Mouse (Mus musculus): ENCODE data around the gene C1qb. TPM values are rescaled to one million over a fixed set of nuclear protein-coding genes. Genes with fewer than 3 reads are reported as not detected.

C1qb gene
- 100 and 129 TPM in 2 replicates for polyA plus RNA-seq (2012; rRNA removed)

DNA sequence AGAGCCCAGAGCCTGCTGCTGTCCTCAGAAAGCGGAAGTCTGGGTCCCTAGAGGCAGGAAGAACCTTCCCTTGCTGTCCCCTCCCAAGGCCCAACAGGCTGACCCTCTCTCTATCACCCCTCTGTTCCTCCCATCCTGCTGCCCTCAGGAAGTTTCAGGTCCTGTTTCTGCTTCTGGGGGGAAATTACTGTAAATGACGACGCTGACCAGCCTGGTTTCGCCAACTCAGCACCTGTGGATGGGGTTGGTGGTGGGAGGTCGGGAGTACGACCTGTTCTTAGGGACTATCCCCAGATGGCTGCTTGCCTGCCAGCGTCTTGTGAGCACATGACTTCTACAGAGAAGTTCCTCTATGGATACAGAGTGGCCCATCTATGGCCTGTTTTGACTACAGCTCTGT is at the start of gene C1qb:
Gene C1qb, minus strand, starts transcription at position 87 of the 400 bp plus-strand sequence.
- DNase-seq (ENCODE audit: extremely low spot score in 1 of 2, low spot score in 1 of 2): no peak

DNA sequence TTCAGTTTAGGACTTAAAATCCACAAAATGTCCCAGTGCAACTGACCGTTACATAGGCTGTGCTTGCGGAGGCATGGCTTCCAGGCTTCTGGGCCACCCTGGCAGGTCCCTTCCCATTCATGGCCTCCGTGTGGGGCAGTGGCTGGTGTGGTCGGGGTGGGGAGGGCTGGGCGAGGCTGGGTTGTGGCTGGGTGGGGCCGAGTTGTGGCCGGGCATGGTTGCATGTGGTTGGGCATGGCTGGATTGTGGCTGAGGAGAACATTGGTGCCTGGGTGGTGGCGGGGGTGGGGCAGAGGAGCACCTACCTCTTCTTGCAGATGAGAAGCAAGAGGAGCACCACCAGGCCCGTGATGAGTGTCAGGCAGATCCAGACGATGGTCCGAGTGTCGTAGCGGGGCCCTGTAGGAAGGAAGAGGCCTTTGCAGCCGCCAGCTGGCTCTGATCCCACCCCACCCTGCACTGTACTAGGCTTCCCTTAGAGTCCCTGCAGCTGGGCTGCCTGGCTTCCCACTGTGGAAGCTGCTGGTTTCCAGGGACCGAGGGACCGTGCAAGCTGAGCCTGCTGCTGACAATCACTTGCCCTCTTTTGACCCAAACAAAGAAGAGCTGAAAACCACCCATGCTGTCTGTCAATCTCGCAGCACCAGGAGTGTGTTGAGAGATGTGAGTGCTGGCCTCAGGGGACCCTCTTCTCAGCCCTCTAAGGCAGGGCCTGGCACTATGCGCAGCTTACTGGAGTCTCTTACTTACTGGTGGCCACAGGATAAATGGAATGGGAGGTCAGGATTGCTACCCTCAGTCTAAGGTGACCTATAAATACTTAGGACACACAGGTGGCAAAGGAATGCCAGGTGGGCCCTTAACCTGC is 49.0 kb upstream of the C1qb start:
- no peak for DNase-seq (ENCODE audit: extremely low spot score in 1 of 2, low spot score in 1 of 2)

DNA sequence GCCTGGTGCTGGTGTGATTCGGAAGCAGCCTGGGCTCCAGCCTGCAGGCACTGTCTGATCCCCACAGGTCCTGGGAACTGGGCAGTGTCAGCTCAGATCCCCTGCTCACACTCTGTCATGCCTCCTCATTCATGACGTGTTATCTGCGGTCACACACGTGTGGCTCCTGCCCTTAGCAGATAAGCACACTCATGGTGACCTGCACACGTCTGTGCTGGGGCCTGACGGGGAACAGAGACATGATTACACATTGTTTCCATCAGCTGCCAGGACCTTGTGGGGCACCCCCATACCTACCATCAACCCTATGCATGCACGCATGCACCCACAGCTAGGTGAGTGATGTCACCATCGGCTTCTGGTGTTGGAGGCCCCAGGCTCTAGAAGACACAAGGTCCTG is 44.5 kb upstream of the C1qb start:
- DNase-seq (ENCODE audit: extremely low spot score in 1 of 2, low spot score in 1 of 2): no peak

DNA sequence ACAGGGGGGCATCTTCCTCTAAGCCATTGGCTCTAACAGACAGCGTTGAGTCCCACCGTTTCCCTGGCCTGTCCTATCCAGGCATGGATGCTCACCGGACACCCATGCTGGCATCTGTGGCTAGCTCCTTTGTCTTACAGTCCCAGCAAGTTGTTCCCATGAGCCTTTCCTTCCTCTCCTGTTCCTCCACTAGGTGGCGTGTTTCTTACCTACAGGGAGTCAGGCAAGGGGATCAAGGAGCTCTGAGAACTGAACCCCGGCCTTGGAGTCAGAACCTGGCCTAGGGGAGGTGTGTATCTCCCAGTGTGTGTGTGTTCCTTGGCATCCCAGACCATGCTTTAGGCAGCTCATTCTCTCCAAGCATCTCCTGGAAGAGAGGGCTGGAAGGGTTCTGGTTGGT is 42.9 kb upstream of the C1qb start:
- peak in 1 of 2 experiments; percentile 66 for DNase-seq (ENCODE audit: extremely low spot score in 1 of 2, low spot score in 1 of 2)

DNA sequence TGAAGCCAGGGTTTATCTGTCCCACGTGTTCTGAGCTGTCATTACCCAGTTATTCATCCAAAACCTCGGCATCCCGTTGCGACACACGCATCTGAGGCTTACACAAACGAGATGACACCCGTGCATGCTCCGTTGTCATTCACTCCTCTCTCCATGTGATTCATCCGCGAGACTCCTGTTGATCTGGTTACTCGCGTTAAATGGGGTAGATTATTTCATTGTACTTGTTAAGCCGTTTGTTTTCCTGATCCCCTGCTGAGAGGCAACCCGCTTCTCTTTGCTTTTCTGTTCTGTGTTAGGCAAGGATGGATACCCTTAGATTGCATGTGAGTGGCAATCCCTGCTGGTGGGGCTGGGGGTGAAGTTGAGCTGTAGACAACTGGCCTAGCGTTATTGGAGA is 39.8 kb upstream of the C1qb start:
- no peak for DNase-seq (ENCODE audit: extremely low spot score in 1 of 2, low spot score in 1 of 2)

DNA sequence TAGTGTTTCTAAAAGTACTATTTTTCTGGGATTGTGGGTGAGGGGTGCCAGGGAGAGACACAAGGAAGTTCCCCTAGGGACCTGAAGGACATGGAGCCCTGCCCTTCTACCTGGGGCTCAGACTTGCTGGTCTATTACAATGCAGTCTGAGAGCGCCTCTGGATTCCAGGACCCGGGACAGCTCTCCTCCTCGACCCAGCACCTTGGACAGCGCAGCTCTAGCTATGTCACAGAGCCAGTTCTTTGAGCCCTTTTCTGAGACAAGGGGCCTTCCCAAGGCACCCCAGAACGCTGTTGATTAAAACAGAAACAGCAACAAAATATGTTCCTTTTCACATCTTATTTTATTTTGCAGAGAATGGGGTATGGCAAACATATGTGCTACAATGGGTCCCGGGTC is 38.5 kb upstream of the C1qb start:
- DNase-seq (ENCODE audit: extremely low spot score in 1 of 2, low spot score in 1 of 2): no peak

DNA sequence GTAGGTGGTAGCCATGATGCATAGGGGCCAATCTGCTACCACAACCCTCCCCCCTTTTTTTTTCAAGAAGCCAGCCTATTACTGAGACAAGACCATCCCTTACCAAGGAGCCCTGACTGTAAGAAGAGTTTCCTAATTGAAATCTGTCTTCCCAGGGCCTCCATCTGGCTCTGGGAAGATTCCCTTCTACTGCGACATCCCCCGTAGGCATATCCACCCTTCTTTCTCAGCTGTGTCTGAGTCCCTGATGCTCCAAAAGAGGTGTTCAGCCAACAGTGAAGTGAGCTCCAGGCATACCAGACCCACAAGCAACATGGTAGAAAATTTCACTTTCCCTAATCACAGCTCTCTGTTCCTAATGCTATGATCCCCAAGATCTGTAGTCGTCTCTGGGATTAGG is 33.5 kb upstream of the C1qb start:
- peak in 1 of 2 experiments; percentile 18 for DNase-seq (ENCODE audit: extremely low spot score in 1 of 2, low spot score in 1 of 2)

DNA sequence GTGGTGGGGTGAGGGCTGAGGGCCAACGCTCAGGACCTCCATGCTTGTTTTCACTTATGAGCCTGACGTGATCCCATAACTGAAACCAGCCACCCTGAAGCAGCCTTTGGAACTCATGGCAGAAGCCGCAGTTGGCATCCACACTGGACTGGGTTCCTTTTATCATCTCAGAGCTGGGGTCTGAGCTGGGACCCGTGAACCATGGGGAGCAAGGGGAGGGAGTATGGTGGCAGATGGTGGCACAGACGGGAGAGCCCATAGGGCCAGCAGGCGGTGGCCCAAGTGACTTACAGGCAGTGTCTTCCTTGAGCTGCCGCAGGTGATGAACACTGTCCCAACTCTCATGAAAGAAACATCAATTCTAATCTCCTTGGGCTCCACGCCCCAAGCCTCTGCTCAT is 32.8 kb upstream of the C1qb start:
- no peak for DNase-seq (ENCODE audit: extremely low spot score in 1 of 2, low spot score in 1 of 2)

DNA sequence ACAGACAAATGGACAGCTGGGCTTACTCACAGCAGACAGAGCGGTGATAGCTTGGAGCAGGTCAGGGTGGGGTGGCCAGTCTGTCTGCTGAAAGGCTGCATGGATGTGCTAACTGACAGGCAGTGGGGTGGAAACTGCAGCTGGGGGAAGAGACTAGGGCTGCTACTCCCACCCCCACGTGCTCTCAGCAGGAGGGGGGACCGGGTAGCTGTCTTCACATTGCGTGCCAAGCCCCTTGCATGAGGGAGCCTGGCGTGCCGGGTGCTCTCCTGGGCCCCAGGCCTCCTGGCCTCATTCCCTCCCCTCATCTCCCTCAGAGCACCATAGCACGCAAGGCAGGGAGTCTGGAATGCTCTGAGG is 31.2 kb upstream of the C1qb start:
- no peak for DNase-seq (ENCODE audit: extremely low spot score in 1 of 2, low spot score in 1 of 2)

DNA sequence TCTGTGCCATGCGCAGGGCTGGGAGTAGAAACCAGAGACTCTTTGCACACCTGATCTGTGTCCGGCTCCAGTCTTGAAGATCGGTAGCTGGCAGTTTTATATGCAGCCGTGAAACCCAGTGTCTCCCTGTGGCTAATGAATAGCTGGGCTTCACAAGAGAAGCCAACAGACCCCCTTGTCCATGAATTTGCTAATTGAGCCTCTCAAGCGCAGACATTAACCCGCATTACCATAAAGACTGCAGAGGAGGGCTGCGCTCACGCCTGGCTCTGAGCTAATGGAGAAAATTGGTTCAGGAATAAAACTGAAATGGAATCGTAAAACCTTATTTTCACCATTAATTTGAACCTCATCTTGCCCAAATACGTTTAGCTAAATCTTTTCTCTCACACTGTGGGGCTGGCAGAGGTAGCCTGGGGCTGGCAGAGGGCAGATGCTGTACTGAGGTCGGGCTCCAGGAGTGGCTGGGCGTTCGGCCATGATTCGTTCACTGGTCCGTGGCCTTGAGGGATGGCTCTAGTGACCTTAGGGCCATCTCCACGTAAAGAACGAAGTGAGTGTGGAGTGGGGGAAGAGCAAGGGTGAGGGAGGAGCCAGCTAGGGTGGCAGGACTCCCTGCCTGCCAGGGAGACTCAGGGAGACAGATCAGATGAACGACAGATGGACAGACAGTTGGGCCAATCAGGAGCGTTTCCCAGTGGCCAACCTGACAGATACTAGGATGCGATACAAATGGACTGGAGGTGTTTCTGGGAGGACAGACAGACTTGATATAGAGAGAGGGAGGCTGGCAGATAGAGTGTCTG is 30.6 kb upstream of the C1qb start:
- DNase-seq (ENCODE audit: extremely low spot score in 1 of 2, low spot score in 1 of 2): no peak

DNA sequence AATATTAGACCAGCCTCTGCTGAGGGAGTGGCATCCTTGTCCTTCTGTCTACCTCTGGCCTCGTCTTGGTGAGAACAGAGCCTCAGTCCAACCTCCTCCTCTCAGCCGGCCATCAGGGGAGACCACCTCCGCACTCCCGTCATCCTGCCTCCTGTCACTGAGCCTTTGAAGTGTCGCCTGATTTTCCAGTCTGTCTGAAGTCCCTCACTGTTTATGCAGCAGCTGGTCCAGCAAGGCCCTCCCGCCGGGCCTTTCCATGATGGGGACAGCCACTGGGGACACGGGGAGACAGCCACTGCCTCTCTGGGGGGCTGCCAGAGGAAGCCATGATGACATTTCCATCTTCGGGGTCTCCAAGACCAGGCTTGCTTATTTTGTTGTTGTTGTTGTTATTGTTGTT is 26.9 kb upstream of the C1qb start:
- DNase-seq (ENCODE audit: extremely low spot score in 1 of 2, low spot score in 1 of 2): no peak

DNA sequence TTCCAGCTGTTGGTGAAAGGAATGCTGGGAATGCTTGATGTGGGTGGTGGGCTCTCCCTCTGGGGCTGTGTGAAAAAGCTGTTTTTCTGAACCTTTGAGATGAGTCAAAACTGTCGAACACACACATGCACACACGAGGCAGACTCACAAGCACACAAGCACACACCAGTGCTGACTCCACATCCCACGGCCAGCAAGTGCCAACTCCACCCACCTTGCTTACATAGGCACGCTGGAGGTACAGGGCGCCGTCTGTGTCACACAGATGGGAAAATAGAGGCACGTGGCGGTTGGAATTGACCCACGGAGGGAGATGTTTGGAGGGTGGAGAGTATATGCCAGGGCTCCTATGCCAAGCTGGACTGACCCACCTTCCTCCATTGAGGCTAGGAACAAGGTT is 25.8 kb upstream of the C1qb start:
- peak; percentile 20 to 30 for DNase-seq (ENCODE audit: extremely low spot score in 1 of 2, low spot score in 1 of 2)

DNA sequence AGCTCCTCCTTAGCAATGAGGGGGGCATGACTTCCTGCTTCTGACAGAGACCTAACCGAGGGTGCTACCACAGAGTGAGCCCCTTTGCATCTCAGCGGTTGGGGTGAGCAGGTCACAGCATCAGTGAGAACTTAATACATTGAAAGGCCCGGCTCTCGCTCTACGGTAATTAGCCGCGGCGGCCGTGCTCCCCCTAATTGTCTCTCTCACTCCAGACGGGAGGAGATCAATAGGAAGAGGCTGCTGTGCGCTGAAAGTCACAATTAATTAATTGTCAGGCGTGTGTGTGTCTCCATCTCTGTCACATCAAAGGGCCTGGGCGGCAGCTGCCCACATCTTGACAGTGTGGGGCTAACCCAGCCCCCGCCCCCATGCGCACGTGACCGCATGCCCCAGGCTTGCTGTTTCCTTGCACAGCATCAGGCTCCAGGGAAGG is 25.2 kb upstream of the C1qb start:
- DNase-seq (ENCODE audit: extremely low spot score in 1 of 2, low spot score in 1 of 2): no peak

DNA sequence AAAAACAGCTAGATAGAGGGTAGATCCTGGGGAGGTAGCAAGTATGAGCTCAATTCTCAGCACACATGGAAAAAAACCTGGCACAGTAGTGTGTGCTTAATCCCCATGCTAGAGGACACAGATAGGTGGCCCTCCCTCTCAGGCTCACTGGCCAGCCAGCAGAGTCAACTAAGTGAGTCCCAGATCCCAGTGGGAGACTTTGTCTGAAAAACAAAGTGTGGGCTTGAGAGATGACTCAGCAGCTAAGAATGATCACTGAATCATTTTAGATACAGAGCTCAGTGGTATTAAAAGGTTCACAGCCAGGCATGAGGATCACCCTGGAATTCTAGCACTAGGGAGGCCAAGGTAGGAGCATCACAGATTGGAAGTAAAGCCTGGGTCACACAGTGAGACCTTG is 21.8 kb upstream of the C1qb start:
- DNase-seq (ENCODE audit: extremely low spot score in 1 of 2, low spot score in 1 of 2): peak in 1 of 2 experiments; percentile 23

DNA sequence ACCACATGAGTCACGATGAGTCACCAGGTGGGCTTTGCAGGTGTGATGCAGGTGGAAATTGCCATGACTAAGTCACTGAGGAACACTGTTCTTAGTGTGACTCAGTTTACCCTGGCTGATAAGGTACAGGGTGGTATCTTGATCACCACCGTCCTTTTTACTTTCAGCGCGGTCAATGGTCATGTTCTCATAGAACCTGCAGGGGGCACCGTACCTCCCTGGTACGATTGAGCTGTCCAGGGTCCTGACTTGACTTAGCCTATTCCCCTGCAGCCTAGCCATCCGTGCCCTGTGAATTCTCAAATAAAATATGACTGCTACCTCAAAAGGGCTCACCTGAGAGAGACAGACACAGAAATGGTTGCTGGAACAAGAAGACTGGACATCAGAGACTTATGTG is 21.0 kb upstream of the C1qb start:
- DNase-seq (ENCODE audit: extremely low spot score in 1 of 2, low spot score in 1 of 2): peak in 1 of 2 experiments; percentile 28

DNA sequence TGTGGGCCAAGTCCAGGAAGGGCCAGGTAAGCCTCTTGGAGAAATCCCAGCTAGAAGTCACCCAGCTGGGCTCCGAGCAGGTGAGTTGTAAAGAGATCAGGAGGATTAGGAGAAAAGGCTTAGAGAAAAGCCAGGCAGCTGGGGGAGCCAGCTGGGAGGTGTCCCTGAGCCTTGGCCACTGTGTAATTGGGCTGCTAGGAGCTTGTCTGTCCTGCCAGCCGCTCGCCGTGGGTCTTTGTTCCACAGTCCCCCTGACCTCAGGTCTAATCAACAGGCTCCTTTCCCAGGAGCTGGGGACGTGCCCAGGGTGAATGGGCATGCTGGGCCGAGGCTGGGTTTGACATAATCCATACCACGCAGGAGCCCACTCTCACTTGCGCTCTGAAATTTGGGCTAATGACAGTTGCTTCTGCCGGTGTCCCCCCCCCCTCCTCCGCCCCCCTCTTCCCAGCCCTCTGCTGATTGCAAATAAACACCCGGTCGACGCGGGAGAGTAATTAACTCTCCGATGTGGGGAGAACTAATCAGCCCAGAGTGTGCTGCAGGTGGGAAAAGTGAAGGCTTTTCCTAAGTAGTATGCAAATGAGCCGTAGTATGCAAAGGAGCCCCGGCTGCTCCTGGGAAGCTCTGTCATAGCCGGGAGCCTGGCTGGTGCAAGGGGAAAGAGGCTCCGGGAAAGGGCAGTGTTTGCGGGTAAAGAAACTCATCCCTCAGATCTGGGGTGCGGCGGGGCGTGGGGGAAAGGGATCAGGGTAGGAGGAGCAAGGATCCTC is 19.0 kb upstream of the C1qb start:
- DNase-seq (ENCODE audit: extremely low spot score in 1 of 2, low spot score in 1 of 2): no peak

DNA sequence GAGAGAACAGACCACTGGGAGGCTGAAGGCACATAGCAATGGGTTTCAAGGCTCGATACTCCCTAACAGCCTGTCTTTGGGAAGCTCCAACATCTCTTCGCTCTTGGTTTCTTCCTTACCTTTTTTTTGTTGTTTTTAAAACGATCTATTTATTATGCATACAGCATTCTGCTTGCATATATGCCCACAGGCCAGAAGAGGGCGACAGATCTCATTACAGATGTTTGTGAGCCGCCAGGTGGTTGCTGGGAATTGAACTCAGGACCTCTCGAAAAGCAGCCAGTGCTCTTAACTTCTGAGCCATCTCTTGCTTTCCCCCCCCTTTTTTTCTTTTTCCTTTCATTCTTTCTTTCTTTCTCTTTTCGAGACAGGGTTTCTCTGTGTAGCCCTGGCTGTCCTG is 13.2 kb upstream of the C1qb start:
- no peak for DNase-seq (ENCODE audit: extremely low spot score in 1 of 2, low spot score in 1 of 2)

DNA sequence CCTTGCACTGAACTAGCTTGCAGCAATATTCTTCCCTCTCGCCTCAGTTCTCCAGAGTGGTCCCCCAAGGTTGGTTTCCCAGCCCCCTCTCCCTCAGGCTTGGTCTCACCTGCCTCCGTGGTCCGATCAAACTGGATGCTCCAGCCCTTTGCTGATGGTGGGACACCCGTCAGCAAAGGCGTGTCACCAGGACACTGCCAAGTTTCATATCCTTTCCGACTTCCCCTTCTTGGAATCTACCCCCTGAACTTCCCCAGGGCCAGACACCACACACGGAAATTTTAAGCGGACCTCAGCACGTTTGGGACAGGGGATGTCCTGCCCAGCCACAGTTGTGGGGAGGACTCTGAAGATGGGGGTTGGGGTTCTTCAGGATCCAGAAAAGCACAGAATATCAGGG is 12.7 kb upstream of the C1qb start, which contains the start of gene C1qa:
Gene C1qa, minus strand, starts transcription at position 167 of the 400 bp plus-strand sequence.
- no peak for DNase-seq (ENCODE audit: extremely low spot score in 1 of 2, low spot score in 1 of 2)

DNA sequence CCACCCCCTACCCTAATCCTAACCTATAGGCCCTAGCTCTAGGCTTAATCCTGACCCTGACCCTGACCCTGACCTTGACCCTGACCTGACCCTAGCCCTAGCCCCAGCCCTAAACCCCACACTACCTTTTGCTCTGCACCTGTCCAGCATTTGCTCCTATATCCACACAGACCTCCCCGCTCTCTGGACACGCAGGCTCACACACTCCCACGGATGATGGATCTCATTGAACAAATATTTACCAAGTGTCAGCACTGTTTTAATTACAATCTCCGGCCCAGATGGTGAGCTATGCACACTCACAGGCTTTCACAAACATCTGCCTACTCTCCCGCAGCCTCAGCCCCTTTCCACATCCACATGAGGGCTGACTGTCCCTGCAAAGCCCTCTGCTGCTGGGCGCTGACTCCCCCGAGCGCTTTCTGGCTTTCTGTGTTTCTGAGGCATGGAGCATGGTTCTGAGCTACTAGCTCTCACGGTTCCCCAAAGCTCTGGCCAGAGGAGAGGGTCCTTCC is 12.2 kb upstream of the C1qb start:
- no peak for DNase-seq (ENCODE audit: extremely low spot score in 1 of 2, low spot score in 1 of 2)

DNA sequence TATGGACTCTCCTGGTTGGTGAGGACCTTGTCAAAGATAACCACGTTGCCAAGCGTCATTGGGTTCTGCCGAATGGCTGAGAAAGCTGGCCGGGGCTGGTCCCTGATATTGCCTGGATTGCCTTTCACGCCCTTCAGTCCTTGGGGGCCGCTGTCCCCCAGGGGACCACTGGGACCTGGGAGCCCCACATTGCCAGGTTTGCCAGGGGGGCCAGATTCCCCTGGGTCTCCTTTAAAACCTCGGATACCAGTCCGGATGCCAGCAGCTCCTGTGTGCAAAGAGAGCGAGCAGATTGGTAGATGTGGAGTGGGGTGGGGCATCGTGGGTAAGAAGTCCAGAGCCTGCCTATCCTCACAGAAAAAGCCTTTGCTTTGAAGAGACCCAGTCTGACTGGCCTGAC is 10.5 kb upstream of the C1qb start:
- DNase-seq (ENCODE audit: extremely low spot score in 1 of 2, low spot score in 1 of 2): no peak

DNA sequence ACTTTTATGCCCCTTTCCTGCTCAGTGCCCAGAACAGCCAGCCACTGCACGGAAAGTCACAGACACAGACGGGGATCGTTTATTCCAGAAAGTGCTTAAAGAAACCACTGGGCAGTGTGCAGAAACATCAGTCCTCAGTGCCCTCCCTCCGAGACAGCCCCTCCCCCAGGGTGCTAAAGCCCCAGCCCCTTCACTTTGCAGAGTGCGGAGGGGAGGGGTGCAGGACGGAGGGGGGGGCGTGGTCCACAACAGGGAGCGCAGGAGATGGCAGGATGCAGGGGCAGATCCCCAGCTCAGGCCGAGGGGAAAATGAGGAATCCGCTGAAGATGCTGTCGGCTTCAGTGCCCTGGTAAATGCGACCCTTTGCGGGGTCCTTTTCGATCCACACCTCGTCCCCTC is 9.9 kb upstream of the C1qb start:
- DNase-seq (ENCODE audit: extremely low spot score in 1 of 2, low spot score in 1 of 2): no peak
